Mouse (Mus musculus) stomach, embryonic 15.5 days (tissue): ENCODE results near the gene Tprgl. TPM values are rescaled to one million over a fixed set of nuclear protein-coding genes. Genes with fewer than 3 reads are reported as not detected.

Experiments used
- ATAC-seq: fragments of 200-750 bp; cut with Nextera tagmentation; 2 replicates; pipeline ENCODE4 v1.8.0; 2017; ENCODE audit warnings: low read depth, moderate number of reproducible peaks, moderate TSS enrichment; ENCODE audit not compliant: insufficient read depth, low FRiP score
- H3K27ac ChIP-seq: fragments of 300-500 bp; sonication (generic); 2 replicates; pipeline ENCODE4 v1.5.1; 2015; ENCODE audit warnings: mild to moderate bottlenecking, inconsistent platforms
- H3K27me3 ChIP-seq: fragments of 300-500 bp; sonication (generic); replicated peaks from 2 replicates; pipeline ENCODE4 v1.6.1; 2015; ENCODE audit warnings: inconsistent platforms
- H3K36me3 ChIP-seq: fragments of 300-500 bp; sonication (generic); 2 replicates; pipeline ENCODE4 v1.6.1; 2015; ENCODE audit warnings: inconsistent platforms
- H3K4me1 ChIP-seq: fragments of 300-500 bp; sonication (generic); 2 replicates; pipeline ENCODE4 v1.6.1; 2015; ENCODE audit warnings: inconsistent platforms
- H3K4me2 ChIP-seq: fragments of 300-500 bp; sonication (generic); 2 replicates; pipeline ENCODE4 v1.6.1; 2015; ENCODE audit warnings: mild to moderate bottlenecking, inconsistent platforms
- H3K4me3 ChIP-seq: fragments of 300-500 bp; sonication (generic); replicated peaks from 2 replicates; pipeline ENCODE4 v1.5.1; 2015; ENCODE audit warnings: inconsistent platforms
- H3K9ac ChIP-seq: fragments of 300-500 bp; sonication (generic); 2 replicates; pipeline ENCODE4 v1.6.1; 2015; ENCODE audit warnings: inconsistent platforms
- H3K9me3 ChIP-seq: fragments of 300-500 bp; sonication (generic); 2 replicates; pipeline ENCODE4 v1.6.1; 2016; ENCODE audit warnings: inconsistent platforms
- WGBS: fragments of 180-500 bp; shearing (Covaris S2); methylation state at CpG from one replicate; pipeline ENCODE4 v1.1.7; 2015; 5-methylcytosine and 5-hydroxymethylcytosine counted together
- polyA plus RNA-seq: library from polyadenylated mRNA; unstranded; fragments of >200 nt; fragmentation: Nextera tagmentation; extraction: Ambion mirVana; gene quantifications from 2 replicates; pipeline ENCODE4 v1.2.1, GENCODE M21; 2015

The Tprgl gene
- polyA plus RNA-seq, 1 experiment from 2014 or later: 122 TPM

DNA sequence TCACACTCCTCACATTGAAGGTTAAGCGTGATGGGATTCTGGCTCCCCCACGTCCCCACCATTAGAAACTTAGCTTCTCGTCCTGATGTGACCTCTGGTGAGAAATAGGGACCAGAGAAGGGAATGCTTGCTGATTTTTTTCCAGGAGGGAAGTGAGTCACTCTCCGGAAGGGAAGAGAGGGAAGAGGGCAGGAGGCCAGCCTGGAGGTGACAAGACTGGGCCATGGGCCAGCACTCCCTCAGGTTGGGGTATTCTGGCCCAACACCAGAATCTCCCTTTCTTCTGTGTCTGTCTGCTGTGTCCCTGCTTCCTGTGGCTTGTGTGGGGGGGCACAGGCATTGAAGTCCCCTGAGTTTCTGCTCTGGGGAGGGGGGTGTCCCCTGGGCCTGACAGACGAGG lies 23.1 kb upstream of the Tprgl start:
- no peak for ATAC-seq
- no peak overlapping the region for H3K4me3 ChIP-seq

DNA sequence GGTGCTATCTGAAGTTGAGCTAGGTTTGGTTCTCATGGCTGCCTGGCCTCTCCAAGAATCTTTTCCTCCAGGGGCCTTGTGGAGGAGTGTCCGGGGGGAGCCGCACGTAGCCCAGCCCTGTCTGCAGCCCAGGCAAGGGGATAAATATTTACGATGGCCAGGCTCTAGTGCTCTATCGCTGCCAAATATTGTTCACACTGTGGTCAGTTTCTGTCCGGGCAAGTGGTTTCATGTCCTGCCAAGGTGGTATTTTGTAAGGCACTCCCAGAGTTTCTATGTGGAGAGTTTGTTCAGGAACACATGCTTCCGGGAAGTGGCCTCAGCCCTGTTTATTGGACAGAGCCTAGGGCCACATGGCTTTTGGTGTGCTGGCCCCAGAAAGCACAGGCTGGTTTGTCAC lies 20.5 kb upstream of the Tprgl start:
- no peak overlapping the region for H3K4me3 ChIP-seq
- no peaks in the 10 kb centered on the region for H3K27me3 ChIP-seq
- ATAC-seq: no peak
- WGBS: 58% methylated on average over 7 of the region's 7 CpGs
- H3K4me2 ChIP-seq: no peak overlapping the region
- H3K27ac ChIP-seq: no peak overlapping the region
- no peaks in the 10 kb centered on the region for H3K36me3 ChIP-seq
- no peaks in the 10 kb centered on the region for H3K9me3 ChIP-seq
- H3K4me1 ChIP-seq: 0 out of 2 replicates have a peak, but pooled peaks cover 1% of the 10 kb centered on the region
- no peak overlapping the region for H3K9ac ChIP-seq

More for the DNA sequence above, 23.1 kb upstream of the Tprgl start:
- H3K27me3 ChIP-seq: no peaks in the 10 kb centered on the region
- WGBS: 67% methylated on average over 5 of the region's 5 CpGs
- H3K4me2 ChIP-seq: no peak overlapping the region
- H3K4me1 ChIP-seq: no peaks in the 10 kb centered on the region
- H3K36me3 ChIP-seq: no peaks in the 10 kb centered on the region
- H3K9ac ChIP-seq: no peak overlapping the region
- H3K27ac ChIP-seq: no peak overlapping the region
- H3K9me3 ChIP-seq: no peaks in the 10 kb centered on the region

DNA sequence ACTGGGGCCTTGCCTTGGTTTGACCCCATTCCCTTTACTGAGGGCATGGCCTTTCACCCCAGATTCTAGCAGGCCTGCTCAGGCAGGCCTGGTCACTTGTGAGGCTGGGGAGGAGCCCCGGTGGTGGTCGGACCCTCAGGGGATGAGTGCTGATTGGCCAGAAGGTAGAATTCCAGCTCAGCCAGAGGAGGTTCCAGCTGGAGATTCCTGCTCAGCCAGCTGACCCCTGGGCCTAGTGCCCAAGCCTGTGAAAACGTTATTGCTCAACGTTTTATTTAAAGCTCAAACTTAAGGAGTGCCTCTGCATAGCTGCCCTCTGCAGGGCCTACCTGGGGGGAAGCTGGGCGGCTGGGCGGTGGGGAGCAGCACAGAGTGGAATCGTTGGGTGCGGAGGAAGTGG lies 16.8 kb upstream of the Tprgl start:
- Histone ChIP-seq H3K27me3 (peaks cover 12% of the 10 kb centered on the region; the same call in 1 of the 2 replicates), H3K4me3 (no peak overlapping the region), H3K4me1 (peaks cover 4% of the 10 kb centered on the region; the same call in 1 of the 2 replicates), H3K4me2 (no peak overlapping the region), H3K9ac (no peak overlapping the region), H3K27ac (no peak overlapping the region), H3K36me3 (no peaks in the 10 kb centered on the region), H3K9me3 (no peaks in the 10 kb centered on the region)
- WGBS: 54% methylated on average over 8 of the region's 8 CpGs
- ATAC-seq: no peak; the same call in 1 of the 2 replicates

DNA sequence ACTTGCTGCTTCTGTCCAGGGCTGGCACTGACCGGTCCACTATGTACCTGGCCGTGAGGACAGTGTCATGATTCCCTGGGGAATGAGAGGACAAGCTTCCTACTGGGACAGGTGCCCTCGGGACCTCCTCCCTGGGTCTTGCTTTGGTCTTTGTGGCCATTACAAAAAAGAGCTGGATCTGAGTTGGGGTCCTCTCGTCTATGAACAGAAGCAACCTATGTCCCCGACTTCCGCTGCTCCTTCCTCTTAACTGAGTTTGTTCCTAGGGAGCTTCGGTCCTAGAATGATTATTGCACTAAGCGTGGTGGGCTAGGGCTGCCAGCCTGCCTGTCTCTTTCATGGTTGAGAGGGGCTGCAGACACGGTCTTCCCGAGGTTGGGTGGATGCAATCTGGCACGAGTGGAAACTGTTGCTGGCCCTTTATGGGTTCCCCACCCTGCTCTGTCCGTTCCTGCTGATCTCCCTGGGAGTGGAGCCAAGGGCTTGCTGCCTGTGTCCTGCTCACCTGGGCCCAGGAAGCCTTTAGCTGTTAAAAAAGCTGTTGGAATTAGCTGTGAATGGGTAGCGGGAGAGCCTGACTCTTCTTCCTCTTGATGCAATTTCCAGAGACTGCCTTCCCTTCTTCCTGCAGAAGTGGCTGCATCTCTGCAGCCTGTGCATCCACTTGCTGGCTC lies 11.6 kb upstream of the Tprgl start:
- Histone ChIP-seq H3K4me3 (peak overlapping the region; percentile 44; the same call in 1 of the 2 replicates), H3K9ac (no peak overlapping the region), H3K4me2 (peak overlapping the region; percentile 92), H3K4me1 (peaks cover 24% of the 10 kb centered on the region), H3K36me3 (no peaks in the 10 kb centered on the region), H3K27me3 (peaks cover 50% of the 10 kb centered on the region), H3K27ac (no peak overlapping the region), H3K9me3 (no peaks in the 10 kb centered on the region)
- WGBS: 41% methylated on average over 13 of the region's 13 CpGs
- no peak for ATAC-seq

DNA sequence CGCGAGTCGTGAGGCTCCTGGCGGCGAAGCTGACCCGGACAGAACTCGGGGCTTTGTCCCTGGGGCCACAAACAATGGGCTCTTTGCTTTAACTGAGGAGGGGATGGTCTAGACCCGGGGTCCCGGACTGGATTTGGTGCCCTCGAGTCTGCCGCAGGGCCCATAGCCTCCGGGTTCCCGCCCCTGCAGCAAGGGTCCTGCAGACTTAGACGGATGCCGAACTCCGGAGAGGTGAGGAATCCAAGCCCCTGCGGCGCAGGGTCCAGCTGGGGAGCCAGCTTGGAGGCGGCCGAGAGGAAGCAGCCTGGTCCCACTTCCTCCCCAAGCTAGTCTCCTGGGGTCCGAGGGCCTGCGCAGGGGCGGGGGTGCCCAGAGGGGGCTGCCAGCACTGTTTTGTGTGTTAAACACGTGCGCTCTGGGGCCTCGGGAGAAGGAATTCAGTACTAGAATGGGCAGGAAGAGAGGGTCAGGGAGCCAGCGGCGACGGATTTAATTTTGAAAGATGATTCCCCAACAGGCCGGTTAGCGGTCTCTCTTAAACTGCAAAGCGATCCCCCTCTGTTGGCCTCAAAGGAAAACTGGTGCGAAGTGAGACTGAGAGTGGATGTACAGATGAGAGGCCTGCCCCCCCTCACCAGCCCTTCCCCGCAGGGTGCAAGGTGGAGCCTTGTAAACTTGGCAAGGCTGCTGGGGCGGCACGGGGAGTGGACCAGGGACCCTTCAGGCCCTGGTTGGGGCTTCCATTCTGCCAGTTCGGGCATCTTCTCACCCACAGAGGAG lies 10.9 kb upstream of the Tprgl start:
- no peak for ATAC-seq
- WGBS: 2% methylated on average over 37 of the region's 37 CpGs
- Histone ChIP-seq H3K4me3 (peak overlapping the region; percentile 44), H3K4me2 (peak overlapping the region; percentile 92), H3K36me3 (no peaks in the 10 kb centered on the region), H3K27ac (0 out of 2 replicates have a peak overlapping the region, but pooled peaks have one; percentile 7), H3K4me1 (peaks cover 24% of the 10 kb centered on the region), H3K9ac (no peak overlapping the region; the same call in 1 of the 2 replicates), H3K27me3 (peaks cover 50% of the 10 kb centered on the region), H3K9me3 (no peaks in the 10 kb centered on the region)

DNA sequence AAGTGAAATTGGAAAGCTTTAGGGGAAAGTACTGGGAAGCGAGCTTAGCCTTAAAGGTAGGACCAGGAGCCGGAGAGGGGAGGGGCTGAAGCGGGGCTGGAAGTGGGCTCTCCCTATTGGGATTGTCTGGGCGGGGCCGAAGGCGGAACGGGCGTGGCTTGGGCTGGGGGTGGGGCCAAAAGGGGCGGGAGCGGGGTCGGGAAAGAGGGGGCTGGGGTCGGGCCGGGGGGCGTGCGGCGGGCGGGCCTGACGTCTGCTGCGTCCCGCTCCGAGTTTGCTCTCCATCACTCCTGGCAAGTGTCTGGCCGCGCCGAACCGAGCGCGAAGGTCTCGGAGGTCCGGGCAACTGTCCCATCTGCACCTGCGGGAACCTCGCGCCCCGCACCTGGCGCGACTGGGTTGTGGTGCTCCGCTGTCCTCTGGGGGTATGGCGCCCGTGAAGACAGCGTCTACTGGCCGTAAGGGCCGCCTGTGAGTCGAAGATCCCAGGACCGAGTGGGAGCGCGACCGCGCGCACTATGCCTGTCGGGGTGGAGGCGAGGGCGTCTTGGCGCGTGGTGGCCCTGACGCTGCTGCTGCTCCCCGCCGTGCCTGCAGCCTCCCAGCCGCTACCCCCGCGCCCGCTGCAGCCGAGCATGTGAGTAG lies 10.2 kb upstream of the Tprgl start, which contains the start of gene Megf6:
Gene Megf6 (plus strand): TSS at position 225 of the 645 bp plus-strand sequence.
- H3K36me3 ChIP-seq: no peaks in the 10 kb centered on the region
- H3K9ac ChIP-seq: peak within 1 kb of the TSS; percentile 20; the same call in 1 of the 2 replicates
- H3K9me3 ChIP-seq: no peaks in the 10 kb centered on the region
- H3K4me2 ChIP-seq: peak within 1 kb of the TSS; percentile 92
- peak; percentile 49 for ATAC-seq
- peaks cover 50% of the 10 kb centered on the region for H3K27me3 ChIP-seq
- H3K4me3 ChIP-seq: peak within 1 kb of the TSS; percentile 44
- H3K27ac ChIP-seq: 0 out of 2 replicates have a peak within 1 kb of the TSS, but pooled peaks have one; percentile 7
- peaks cover 20% of the 10 kb centered on the region for H3K4me1 ChIP-seq
- under 1% methylated on average over 49 of the region's 61 CpGs for WGBS

DNA sequence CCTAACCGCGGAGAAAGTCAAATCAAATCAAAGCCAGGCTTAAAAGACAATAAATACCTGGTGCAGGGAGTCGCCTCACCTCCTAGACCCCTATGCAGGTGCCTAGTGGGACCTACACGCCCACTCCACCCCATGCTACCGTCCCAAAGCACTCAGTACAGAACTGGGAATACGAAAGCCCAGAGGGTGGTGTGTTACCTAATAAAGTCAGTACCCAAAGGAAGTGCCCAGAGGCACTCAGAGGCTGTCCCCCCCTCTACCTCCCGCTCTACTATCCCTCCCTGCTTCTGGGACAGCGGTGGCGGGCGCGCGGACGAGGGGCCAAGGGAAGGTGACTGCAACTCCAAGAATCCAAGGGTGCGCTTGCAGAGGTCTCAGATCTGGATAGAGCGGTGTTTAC lies 9.6 kb upstream of the Tprgl start:
- WGBS: under 1% methylated on average over 15 of the region's 15 CpGs
- H3K36me3 ChIP-seq: no peaks in the 10 kb centered on the region
- H3K27me3 ChIP-seq: peaks cover 50% of the 10 kb centered on the region
- H3K9me3 ChIP-seq: no peaks in the 10 kb centered on the region
- peak; percentile 19; the same call in 1 of the 2 replicates for ATAC-seq
- no peak overlapping the region for H3K27ac ChIP-seq
- peak overlapping the region; percentile 92 for H3K4me2 ChIP-seq
- 0 out of 2 replicates have a peak overlapping the region, but pooled peaks have one; percentile 20 for H3K9ac ChIP-seq
- peak overlapping the region; percentile 44 for H3K4me3 ChIP-seq
- H3K4me1 ChIP-seq: peaks cover 20% of the 10 kb centered on the region

DNA sequence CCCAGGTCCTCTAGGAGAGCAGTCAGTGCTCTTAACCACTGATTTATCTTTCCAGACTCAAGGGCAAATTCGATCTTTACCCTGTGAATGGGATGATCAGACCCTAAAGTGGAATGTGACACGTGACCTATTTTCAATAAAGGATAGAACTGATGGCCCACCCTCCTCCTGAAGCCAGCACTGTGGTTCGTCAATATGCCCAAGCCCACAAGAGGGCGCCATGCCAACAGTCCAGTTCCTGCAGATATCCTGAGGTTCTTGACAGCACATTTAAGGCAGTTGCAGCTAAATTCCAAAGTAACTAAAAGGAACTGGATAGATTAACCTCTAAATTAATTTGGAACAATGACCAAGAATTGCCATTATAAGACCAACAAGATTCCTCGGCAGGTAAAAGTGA lies 6.6 kb upstream of the Tprgl start:
- Histone ChIP-seq H3K9me3 (no peaks in the 10 kb centered on the region), H3K36me3 (no peaks in the 10 kb centered on the region), H3K4me1 (peaks cover 20% of the 10 kb centered on the region), H3K27me3 (peaks cover 35% of the 10 kb centered on the region), H3K4me2 (no peak overlapping the region), H3K4me3 (no peak overlapping the region), H3K9ac (no peak overlapping the region), H3K27ac (no peak overlapping the region)
- WGBS: 23% methylated on average over 5 of the region's 5 CpGs
- no peak for ATAC-seq

DNA sequence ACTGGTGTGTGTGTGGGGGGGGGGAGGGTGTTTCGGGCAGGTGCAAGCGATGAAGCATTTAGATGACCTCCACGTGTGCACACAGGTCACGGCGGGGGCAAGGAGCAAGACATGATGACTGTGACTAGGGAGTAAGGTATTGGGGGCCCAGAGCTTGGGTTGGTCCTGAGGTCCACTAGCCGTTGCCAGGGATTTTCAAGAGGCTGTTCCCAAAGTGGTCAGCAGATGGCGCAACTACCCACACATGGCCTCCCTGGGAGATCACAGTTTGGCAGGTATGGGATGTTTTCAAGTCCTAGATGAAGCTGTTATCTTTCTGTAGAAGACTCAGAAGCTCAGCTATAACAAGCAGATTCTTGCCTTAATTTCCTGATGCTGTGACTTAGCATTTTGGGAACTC lies 2.8 kb upstream of the Tprgl start:
- no peak for ATAC-seq
- peaks cover 16% of the 10 kb centered on the region for H3K4me1 ChIP-seq
- no peak overlapping the region for H3K27ac ChIP-seq
- peaks cover 2% of the 10 kb centered on the region for H3K36me3 ChIP-seq
- H3K27me3 ChIP-seq: no peaks in the 10 kb centered on the region
- no peak overlapping the region for H3K4me2 ChIP-seq
- H3K9ac ChIP-seq: no peak overlapping the region
- 13% methylated on average over 7 of the region's 7 CpGs for WGBS
- H3K9me3 ChIP-seq: no peaks in the 10 kb centered on the region
- no peak overlapping the region for H3K4me3 ChIP-seq

DNA sequence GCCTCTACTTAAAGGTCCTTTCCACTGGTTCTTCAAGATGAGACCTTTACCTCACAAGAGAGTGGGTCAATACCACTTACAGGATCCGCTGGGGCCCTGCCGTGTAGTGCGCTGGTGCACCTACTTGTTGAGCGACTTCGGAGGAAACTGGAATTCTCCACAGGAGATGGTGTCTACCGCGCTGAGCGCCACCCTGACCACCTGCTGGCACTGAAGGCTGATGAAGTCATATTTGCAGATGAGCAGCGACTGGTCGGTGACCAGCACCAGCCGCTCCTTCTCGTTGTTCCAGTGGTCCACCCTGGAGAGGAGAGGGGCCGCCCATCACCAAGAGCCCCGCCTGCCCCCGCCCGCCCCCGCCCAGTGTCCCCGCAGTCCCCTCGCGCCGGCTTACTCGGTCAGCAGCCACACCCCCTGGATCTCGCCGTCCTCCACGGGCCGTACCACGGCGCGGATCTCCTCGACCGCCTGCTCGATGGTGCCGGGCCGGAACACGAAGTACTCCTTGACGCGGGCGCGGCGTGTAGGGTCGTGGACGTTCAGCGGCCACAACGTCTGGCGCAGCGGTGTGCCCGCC lies 417 bp downstream of the Tprgl start:
- Histone ChIP-seq H3K4me3 (peak overlapping the region; percentile 98), H3K4me2 (peak overlapping the region; percentile 79), H3K27ac (peak overlapping the region; percentile 72), H3K4me1 (peaks cover 16% of the 10 kb centered on the region), H3K9ac (peak overlapping the region; percentile 71; the same call in 1 of the 2 replicates), H3K9me3 (no peaks in the 10 kb centered on the region), H3K27me3 (no peaks in the 10 kb centered on the region), H3K36me3 (peaks cover 15% of the 10 kb centered on the region)
- peak; percentile 30 for ATAC-seq
- 2% methylated on average over 47 of the region's 47 CpGs for WGBS

DNA sequence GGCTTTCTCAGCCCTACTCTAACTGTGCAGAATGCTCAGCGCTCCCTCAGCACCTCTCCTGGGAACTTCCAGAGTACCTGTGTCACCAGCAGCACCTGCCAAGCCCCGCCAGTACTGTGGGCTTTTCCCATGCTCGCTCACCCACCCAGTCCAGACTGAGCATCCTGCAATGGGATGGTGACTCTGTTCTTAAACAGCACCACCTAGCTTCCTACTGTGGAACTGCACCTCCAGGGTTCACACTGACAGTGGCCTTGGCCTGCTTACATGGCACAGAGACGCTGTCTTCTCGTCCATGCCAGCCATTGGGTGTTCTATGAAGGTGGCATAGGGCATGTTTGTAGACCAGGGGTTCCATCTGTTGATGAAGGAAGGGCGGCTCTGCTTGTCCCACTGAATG lies 1.5 kb downstream of the Tprgl start:
- H3K4me3 ChIP-seq: peak overlapping the region; percentile 98; the same call in 1 of the 2 replicates
- WGBS: 14% methylated on average over 6 of the region's 6 CpGs
- H3K4me1 ChIP-seq: peaks cover 16% of the 10 kb centered on the region

More for the DNA sequence above, 1.5 kb downstream of the Tprgl start:
- peaks cover 18% of the 10 kb centered on the region for H3K36me3 ChIP-seq
- no peaks in the 10 kb centered on the region for H3K9me3 ChIP-seq
- no peak overlapping the region for H3K4me2 ChIP-seq
- no peak overlapping the region for H3K9ac ChIP-seq
- no peaks in the 10 kb centered on the region for H3K27me3 ChIP-seq
- no peak for ATAC-seq
- H3K27ac ChIP-seq: no peak overlapping the region
